Mouse (Mus musculus) hindbrain, embryonic 15.5 days (tissue): ENCODE measurements around the gene Gm10553. TPM values are rescaled to one million over a fixed set of nuclear protein-coding genes. Genes with fewer than 3 reads are reported as not detected.
"Not testable (repeated sequence)": the region's sequence is repeated elsewhere in the genome, so short reads cannot be mapped to it uniquely, and the experiment has no call there.

Experiments used
- ATAC-seq: fragments of 200-750 bp; cut with Nextera tagmentation; 2 replicates; pipeline ENCODE4 v1.8.0; 2017; ENCODE audit warnings: low read depth, moderate number of reproducible peaks, moderate TSS enrichment; ENCODE audit not compliant: low FRiP score
- H3K27ac ChIP-seq: fragments of 300-500 bp; sonication (generic); replicated peaks from 2 replicates; pipeline ENCODE4 v1.5.1; 2015; ENCODE audit warnings: mild to moderate bottlenecking, inconsistent platforms
- H3K27me3 ChIP-seq: fragments of 300-500 bp; sonication (generic); 2 replicates; pipeline ENCODE4 v1.6.1; 2015; ENCODE audit warnings: control low read depth, inconsistent platforms
- H3K36me3 ChIP-seq: fragments of 300-500 bp; sonication (generic); 2 replicates; pipeline ENCODE4 v1.6.1; 2015; ENCODE audit warnings: control low read depth, inconsistent platforms
- H3K4me1 ChIP-seq: fragments of 300-500 bp; sonication (generic); replicated peaks from 2 replicates; pipeline ENCODE4 v1.6.1; 2015; ENCODE audit warnings: control low read depth, inconsistent platforms
- H3K4me2 ChIP-seq: fragments of 300-500 bp; sonication (generic); 2 replicates; pipeline ENCODE4 v1.6.1; 2015; ENCODE audit warnings: moderate library complexity, mild to moderate bottlenecking, inconsistent platforms
- H3K4me3 ChIP-seq: fragments of 300-500 bp; sonication (generic); 2 replicates; pipeline ENCODE4 v1.5.1; 2015; ENCODE audit warnings: mild to moderate bottlenecking, inconsistent platforms
- H3K9ac ChIP-seq: fragments of 300-500 bp; sonication (generic); 2 replicates; pipeline ENCODE4 v1.6.1; 2015; ENCODE audit warnings: inconsistent platforms
- H3K9me3 ChIP-seq: fragments of 300-500 bp; sonication (generic); 2 replicates; pipeline ENCODE4 v1.6.1; 2016; ENCODE audit warnings: control low read depth, inconsistent platforms
- WGBS: fragments of 180-500 bp; shearing (Covaris S2); methylation state at CpG from one replicate; pipeline ENCODE4 v1.1.7; 2015; 5-methylcytosine and 5-hydroxymethylcytosine counted together
- polyA plus RNA-seq: library from polyadenylated mRNA; unstranded; fragments of >200 nt; fragmentation: Nextera tagmentation; extraction: Ambion mirVana; gene quantifications from 2 replicates; pipeline ENCODE4 v1.2.1, GENCODE M21; 2015

Gene Gm10553
- not detected in 2 replicates for polyA plus RNA-seq

DNA sequence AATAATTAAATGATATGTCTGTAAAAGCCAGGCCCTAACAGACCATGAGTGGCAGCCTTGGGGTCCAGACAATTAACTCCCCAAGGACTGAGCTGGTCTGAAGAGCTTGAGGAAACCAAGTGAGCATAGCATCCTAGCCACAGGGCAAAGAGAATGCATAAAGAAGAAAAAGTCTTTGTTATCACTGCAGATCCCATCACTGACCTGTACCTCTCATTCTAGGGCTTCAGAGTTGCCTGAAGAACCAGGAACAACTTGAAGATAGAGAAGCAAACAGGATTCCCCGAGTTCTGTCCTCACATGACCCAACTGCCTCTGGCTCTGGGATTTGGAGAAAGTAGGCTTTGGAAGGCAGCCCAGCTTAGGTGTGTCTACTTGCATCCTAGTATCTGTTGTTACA lies at the start of gene Gm10553:
Gm10553 (plus strand) TSS at position 301 of the 400 bp plus-strand sequence.
- not testable (repeated sequence) for H3K4me2 ChIP-seq, ATAC-seq, H3K4me1 ChIP-seq, H3K4me3 ChIP-seq, H3K9me3 ChIP-seq, H3K27ac ChIP-seq, H3K9ac ChIP-seq, H3K36me3 ChIP-seq, H3K27me3 ChIP-seq
- 68% methylated on average over 1 of the region's 1 CpGs for WGBS

DNA sequence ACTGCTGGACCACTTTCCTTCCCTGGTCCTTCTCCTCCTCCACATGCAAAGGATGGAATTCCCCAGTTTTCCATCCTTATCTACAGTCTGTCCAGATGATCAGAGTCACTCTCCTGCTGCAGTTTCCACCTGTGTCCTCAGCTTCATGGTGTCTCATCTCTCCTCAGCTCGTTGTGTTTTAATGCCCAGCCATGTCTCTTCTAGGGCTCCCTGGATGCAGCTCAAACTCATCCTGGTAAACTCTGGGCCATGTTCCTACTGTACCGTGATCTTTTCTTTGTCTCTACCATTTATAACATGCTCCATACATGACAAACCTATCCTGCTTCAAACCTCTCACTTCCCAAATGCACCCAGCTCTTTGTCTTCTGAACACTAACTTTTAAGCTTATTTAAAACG lies 28.3 kb upstream of the Gm10553 start:
- H3K36me3 ChIP-seq: not testable (repeated sequence)
- 69% methylated on average over 3 of the region's 3 CpGs for WGBS

DNA sequence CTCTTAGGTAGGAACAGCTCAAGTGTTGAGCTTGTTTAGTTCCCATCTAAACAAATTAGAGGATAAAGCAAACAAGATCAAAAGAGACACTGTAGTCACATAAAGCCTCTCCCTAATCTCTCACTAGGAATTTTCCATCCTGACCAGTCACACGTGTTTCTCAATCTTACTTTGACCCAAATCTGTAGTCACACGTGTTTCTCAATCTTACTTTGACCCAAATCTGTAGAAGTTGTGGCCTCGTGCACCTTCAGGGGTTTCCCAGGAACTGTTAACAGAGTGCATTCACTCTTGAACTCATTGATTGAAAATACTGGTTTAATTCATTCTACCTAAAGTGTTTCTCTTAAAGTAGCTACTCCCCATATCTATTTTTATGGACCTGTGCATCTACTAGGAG lies 26.9 kb upstream of the Gm10553 start:
- 77% methylated on average over 3 of the region's 3 CpGs for WGBS
- ATAC-seq: not testable (repeated sequence)

More for the DNA sequence above, 28.3 kb upstream of the Gm10553 start:
- not testable (repeated sequence) for H3K9me3 ChIP-seq, ATAC-seq, H3K4me1 ChIP-seq, H3K27ac ChIP-seq, H3K9ac ChIP-seq, H3K4me2 ChIP-seq, H3K4me3 ChIP-seq, H3K27me3 ChIP-seq

DNA sequence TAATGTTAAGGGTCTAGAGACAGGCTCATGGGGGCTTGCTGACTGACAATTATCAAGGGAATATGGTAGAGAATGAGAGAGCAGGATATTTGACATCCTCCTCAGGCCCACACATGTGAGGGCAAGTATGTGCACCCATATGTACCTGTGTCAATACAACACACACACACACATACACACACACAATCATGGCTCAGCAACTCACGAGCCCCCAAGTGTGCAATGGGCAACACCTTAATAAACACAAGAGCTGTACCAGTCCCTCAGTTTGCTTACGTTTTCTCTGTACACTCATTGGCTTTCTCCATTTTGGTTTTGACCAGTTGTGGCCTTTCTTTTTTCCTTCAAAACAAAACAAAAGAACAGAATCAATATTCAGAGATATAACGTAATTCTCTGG lies 15.2 kb upstream of the Gm10553 start:
- not testable (repeated sequence) for H3K4me3 ChIP-seq, H3K9me3 ChIP-seq, H3K9ac ChIP-seq, H3K27me3 ChIP-seq, H3K4me2 ChIP-seq, H3K27ac ChIP-seq, ATAC-seq, H3K36me3 ChIP-seq, H3K4me1 ChIP-seq
- WGBS: 63% methylated on average over 3 of the region's 3 CpGs

More for the DNA sequence above, 26.9 kb upstream of the Gm10553 start:
- H3K4me3 ChIP-seq, H3K4me2 ChIP-seq, H3K4me1 ChIP-seq, H3K9me3 ChIP-seq, H3K27me3 ChIP-seq, H3K9ac ChIP-seq, H3K27ac ChIP-seq, H3K36me3 ChIP-seq: not testable (repeated sequence)

DNA sequence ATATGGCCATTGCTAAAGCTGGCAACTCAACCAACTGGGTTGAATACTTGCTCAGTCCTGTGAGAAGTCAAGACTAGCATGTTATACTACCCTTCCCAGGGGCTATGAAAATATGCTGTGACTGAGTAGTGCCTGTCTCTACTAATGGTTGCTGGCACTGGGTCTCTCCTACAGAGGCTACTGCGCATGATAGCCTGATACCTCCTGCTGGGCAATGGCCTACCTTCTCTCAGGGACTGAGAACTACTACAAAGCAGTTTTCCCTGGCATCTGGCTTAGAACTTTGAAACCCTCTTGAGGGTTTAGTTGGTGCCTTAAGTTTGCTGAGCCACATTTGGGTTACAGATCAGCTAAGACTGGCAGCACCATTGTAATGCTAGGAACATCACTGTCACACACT lies 13.8 kb upstream of the Gm10553 start:
- not testable (repeated sequence) for ATAC-seq, H3K9ac ChIP-seq, H3K27me3 ChIP-seq, H3K4me3 ChIP-seq, H3K4me1 ChIP-seq, H3K4me2 ChIP-seq, H3K36me3 ChIP-seq, H3K27ac ChIP-seq, H3K9me3 ChIP-seq
- WGBS: 71% methylated on average over 1 of the region's 1 CpGs

DNA sequence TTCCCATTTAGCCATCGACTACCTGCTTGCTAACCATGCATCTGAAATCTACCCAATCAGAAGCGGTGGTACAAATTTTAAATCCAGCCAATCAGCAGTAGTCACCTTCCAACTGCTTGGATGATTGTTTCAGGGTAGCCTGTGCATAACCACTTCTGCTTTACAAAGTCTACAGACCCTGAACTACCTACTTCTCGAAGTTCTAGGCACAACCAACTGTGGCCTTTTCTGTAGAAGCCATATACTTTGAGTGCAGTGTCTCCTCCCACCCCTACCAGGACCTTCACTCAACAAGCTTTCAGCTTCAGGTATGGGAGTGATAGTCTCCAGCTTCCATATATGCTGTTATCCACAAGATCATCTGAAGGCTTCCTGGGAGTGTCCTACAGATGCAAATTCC lies 7.8 kb upstream of the Gm10553 start:
- 43% methylated on average over 1 of the region's 3 CpGs for WGBS
- not testable (repeated sequence) for H3K27me3 ChIP-seq, H3K27ac ChIP-seq, H3K4me1 ChIP-seq, H3K4me3 ChIP-seq, H3K4me2 ChIP-seq, H3K9me3 ChIP-seq, H3K36me3 ChIP-seq, H3K9ac ChIP-seq, ATAC-seq

DNA sequence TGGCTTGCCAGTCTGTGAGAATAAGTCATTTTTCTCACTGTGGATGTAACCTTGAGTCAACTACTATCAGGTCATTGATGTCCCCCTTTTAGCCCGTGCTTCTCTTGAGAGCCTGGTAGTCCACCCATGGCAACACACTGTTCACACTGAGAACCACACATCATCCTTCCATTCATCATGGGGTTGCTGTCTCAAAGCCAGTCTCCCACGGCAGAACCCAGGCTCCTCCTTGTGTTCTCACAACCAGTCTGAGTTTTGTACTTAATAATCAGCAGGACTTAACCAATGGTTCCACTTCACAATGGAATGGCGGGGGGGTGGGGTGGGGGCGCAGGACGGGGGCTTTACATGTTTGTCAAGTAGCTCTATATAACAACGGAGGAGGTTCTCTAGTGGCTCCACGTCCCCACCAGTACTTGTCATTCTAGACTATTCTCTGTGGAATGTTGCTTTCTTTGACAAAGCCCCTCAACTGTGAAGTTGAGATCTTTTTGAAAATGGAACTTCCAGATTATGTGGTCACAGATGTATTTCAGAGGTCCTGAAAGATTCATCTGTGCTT lies 6.9 kb upstream of the Gm10553 start:
- not testable (repeated sequence) for H3K4me3 ChIP-seq, H3K4me2 ChIP-seq, H3K27ac ChIP-seq, H3K9ac ChIP-seq, H3K9me3 ChIP-seq, ATAC-seq, H3K4me1 ChIP-seq, H3K36me3 ChIP-seq, H3K27me3 ChIP-seq
- 86% methylated on average over 6 of the region's 7 CpGs for WGBS

DNA sequence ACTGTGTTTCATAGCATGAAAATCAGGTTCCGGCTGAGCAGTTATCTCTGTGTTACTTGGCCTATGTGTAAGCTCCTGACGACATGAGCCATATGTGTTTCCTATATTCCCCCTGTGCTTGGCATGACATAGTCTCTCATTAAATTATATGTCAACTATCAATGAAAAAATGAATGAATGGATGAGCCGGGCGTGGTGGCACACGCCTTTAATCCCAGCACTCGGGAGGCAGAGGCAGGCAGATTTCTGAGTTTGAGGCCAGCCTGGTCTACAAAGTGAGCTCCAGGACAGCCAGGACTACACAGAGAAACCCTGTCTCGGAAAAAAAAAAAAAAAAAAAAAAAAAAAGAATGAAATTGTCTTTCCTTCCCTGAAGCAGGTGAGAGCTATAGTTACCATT lies 883 bp upstream of the Gm10553 start:
- H3K36me3 ChIP-seq, H3K9me3 ChIP-seq, H3K4me2 ChIP-seq, H3K9ac ChIP-seq, H3K4me3 ChIP-seq, H3K27me3 ChIP-seq, H3K27ac ChIP-seq, ATAC-seq, H3K4me1 ChIP-seq: not testable (repeated sequence)
- 80% methylated on average over 7 of the region's 7 CpGs for WGBS

DNA sequence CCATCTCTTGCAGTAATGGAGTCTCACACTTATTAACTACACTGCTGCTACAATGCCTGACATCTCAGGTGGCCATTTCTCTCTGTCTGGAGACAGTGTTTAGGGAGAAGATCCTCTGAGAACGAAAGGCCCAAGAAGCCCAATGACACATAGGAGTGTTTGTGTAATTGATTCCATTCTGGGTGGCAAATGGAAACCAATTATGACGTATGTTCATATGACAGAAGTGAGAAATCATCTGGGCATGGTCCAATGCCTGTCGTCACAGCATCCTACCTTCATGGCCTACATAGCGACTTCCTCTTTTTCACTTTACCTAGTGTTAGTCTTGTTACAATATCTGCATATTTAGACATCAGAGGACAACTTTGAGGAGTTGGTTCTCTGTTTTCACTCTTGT lies 1.8 kb downstream of the Gm10553 start:
- H3K4me1 ChIP-seq, H3K9me3 ChIP-seq, ATAC-seq, H3K27me3 ChIP-seq, H3K36me3 ChIP-seq, H3K4me3 ChIP-seq, H3K27ac ChIP-seq, H3K9ac ChIP-seq, H3K4me2 ChIP-seq: not testable (repeated sequence)
- 88% methylated on average over 4 of the region's 4 CpGs for WGBS

DNA sequence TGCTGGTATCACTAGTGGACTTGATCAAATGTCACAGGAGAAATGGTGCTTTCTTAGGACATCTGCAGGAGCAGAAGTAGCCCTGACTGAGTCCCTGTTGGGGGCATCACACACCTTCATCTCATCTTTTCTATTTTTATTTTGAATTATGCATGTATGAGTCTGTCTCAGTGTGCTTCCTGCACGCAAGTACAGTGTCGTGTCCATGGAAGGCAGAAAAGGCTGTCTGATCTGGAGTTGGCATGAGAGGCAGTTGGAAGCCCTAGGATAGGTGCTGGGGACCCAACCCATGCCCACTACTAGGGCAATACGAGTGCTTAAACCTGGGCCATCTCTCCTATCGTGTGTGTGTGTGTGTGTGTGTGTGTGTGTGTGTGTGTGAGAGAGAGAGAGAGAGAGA lies 5.4 kb downstream of the Gm10553 start:
- not testable (repeated sequence) for H3K9me3 ChIP-seq, H3K9ac ChIP-seq, H3K4me3 ChIP-seq, H3K27me3 ChIP-seq, H3K36me3 ChIP-seq, H3K4me1 ChIP-seq, H3K27ac ChIP-seq, ATAC-seq, H3K4me2 ChIP-seq
- 87% methylated on average over 4 of the region's 4 CpGs for WGBS

DNA sequence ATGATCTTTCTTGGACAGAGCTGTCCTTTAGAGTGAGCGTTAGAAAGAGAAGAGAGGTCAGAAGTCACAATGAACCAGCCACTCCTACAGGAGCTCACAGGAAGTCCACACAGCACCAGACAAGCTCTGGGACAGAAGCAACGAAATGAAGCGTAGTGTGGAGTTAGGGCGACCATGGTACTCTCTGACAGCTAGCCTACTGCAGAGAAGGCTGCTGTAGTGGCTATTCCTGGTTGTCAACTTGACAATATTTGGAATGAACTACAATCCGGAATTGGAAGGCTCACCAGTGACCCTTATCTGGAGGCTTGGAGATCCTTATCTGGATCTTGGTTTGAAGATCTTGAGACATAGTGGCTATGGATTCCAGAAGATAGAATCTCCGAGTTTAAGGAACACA lies 6.0 kb downstream of the Gm10553 start:
- not testable (repeated sequence) for ATAC-seq, H3K27ac ChIP-seq
- 71% methylated on average over 5 of the region's 6 CpGs for WGBS

DNA sequence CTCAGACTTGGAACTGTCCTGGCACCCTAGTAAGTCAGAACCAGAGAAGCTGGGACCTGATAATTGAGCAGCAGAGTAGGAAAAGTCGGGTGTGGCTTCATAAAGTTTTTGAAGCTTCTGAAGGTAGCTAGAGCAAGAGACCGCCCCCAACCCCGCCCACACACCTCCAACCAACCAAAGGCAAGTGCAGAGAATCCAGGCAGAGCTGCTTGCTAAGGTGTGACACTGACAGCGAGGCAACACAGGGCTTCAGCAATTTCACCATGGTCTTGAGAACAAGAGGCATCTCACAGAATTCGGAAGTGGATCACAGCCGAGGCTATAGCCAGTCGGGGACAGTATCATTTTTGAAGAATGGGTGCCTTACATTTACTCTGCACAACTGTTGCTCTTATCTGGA lies 9.8 kb downstream of the Gm10553 start, which contains the start of gene A530032D15Rik:
A530032D15Rik (minus strand) TSS at position 101 of the 400 bp plus-strand sequence.
- not testable (repeated sequence) for H3K4me1 ChIP-seq, ATAC-seq, H3K36me3 ChIP-seq, H3K4me3 ChIP-seq, H3K27ac ChIP-seq, H3K27me3 ChIP-seq, H3K4me2 ChIP-seq, H3K9me3 ChIP-seq, H3K9ac ChIP-seq
- WGBS: 94% methylated on average over 2 of the region's 7 CpGs

More for the DNA sequence above, 6.0 kb downstream of the Gm10553 start:
- not testable (repeated sequence) for H3K9me3 ChIP-seq, H3K4me1 ChIP-seq, H3K4me2 ChIP-seq, H3K9ac ChIP-seq, H3K4me3 ChIP-seq, H3K27me3 ChIP-seq, H3K36me3 ChIP-seq

DNA sequence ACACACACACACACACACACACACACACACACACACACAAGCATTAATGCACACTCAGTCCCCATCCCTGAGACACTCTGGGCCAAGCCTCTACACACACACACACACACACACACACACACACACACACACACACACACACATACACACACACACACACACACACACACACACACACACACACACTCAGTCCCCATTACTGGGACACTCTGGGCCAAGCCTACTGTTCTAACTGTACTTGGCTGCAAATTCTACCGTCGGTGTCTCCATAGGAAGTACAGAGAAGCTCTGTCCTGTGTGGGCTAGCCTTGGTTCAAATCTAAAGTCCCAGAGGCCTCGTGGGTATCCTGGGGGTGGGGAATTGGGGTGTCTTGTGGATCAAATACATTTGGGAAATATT lies 10.9 kb downstream of the Gm10553 start:
- not testable (repeated sequence) for H3K27me3 ChIP-seq, H3K36me3 ChIP-seq, H3K4me1 ChIP-seq, H3K4me3 ChIP-seq, H3K9me3 ChIP-seq, H3K4me2 ChIP-seq, ATAC-seq, H3K27ac ChIP-seq, H3K9ac ChIP-seq
- 81% methylated on average over 3 of the region's 3 CpGs for WGBS
